Mouse (Mus musculus) megakaryocyte, adult 5-6 weeks (primary cell): Measurements from ENCODE around the gene Sprtn. TPM values are rescaled to one million over a fixed set of nuclear protein-coding genes. Genes with fewer than 3 reads are reported as not detected.

ENCODE experiments used
- ATAC-seq: 2 replicates; pipeline ENCODE4 v1.8.0; 2016; ENCODE audit warnings: mild to moderate bottlenecking, inconsistent platforms; ENCODE audit not compliant: poor library complexity, severe bottlenecking
- total RNA-seq, 2 experiments: library from RNA; stranded (forward) in 1 of 2; stranded (reverse) in 1 of 2; fragments of 153-499, 151-499 nt in 1 of 2; fragments of 221-1000, 200-1000 nt in 1 of 2; gene quantifications; 2 replicates each; pipeline versions ENCODE4 v1.2.3 to v1.2.4; 2015 to 2017

Sprtn gene
- total RNA-seq, 2 experiments from 2014 or later, result 11.0 to 18.9 TPM

GRCm38 (mm10) chr8:124936699-124937098, 39.0 kb downstream of the Sprtn start:
- no peak for ATAC-seq

- ATAC-seq, result no peak
These were observed 39.6 kb downstream of the Sprtn start for GRCm38 (mm10) chr8:124937293-124937692.

- no peak for ATAC-seq
These were observed 46.1 kb downstream of the Sprtn start for GRCm38 (mm10) chr8:124943801-124944200.

- ATAC-seq, result no peak
These were observed 46.7 kb downstream of the Sprtn start for GRCm38 (mm10) chr8:124944406-124944805.

GRCm38 (mm10) chr8:124947865-124948732, 50.4 kb downstream of the Sprtn start:
- ATAC-seq, result peak; percentile 36

GRCm38 (mm10) chr8:124948733-124949111, 51.0 kb downstream of the Sprtn start:
- peak; percentile 5 for ATAC-seq

- peak; percentile 75 for ATAC-seq
These were observed 51.8 kb downstream of the Sprtn start, which contains the start of gene Egln1 for GRCm38 (mm10) chr8:124949209-124950068. Egln1 (minus strand) TSS chr8:124949324.

GRCm38 (mm10) chr8:124950069-124950456, 52.4 kb downstream of the Sprtn start:
- no peak for ATAC-seq

- no peak for ATAC-seq
These were observed 53.2 kb downstream of the Sprtn start for GRCm38 (mm10) chr8:124950865-124951264.

GRCm38 (mm10) chr8:124953188-124953587, 55.5 kb downstream of the Sprtn start:
- no peak for ATAC-seq

- ATAC-seq, result no peak
These were observed 56.9 kb downstream of the Sprtn start for GRCm38 (mm10) chr8:124954572-124955082.

Other genes with a start within 250 kb of the Sprtn start
- gene 2310022B05Rik, start 234.5 kb upstream of the Sprtn start, total RNA-seq (2015), result 6.2 and 7.5 TPM in 2 replicates
- 1.6 and 2.1 TPM in 2 replicates for gene 2310022B05Rik, start 234.5 kb upstream of the Sprtn start, total RNA-seq (2017)
- gene Ttc13, start 175.9 kb upstream of the Sprtn start, total RNA-seq (2015), result 34.0 and 47.9 TPM in 2 replicates
- 32.7 and 36.7 TPM in 2 replicates for gene Ttc13, start 175.9 kb upstream of the Sprtn start, total RNA-seq (2017)
- 4.6 and 5.3 TPM in 2 replicates for gene Arv1, start 175.7 kb upstream of the Sprtn start, total RNA-seq (2015)
- gene Arv1, start 175.7 kb upstream of the Sprtn start, total RNA-seq (2017), result 0.92 and 1.5 TPM in 2 replicates
- 0.98 and 1.3 TPM in 2 replicates for gene Fam89a, start 146.1 kb upstream of the Sprtn start, total RNA-seq (2015)
- 0.33 TPM in 1 of 2 replicates, not detected in the other for gene Fam89a, start 146.1 kb upstream of the Sprtn start, total RNA-seq (2017)
- gene Trim67, start 104.8 kb upstream of the Sprtn start, total RNA-seq (2015), result not detected in 2 replicates
- 0.04 TPM in 1 of 2 replicates, not detected in the other for gene Trim67, start 104.8 kb upstream of the Sprtn start, total RNA-seq (2017)
- gene Gnpat, start 34.9 kb upstream of the Sprtn start, total RNA-seq (2015), result 44.3 and 54.3 TPM in 2 replicates
- 43.9 and 50.3 TPM in 2 replicates for gene Gnpat, start 34.9 kb upstream of the Sprtn start, total RNA-seq (2017)
- 11.6 and 13.2 TPM in 2 replicates for gene 2810004N23Rik, start 34.8 kb upstream of the Sprtn start, total RNA-seq (2015)
- gene 2810004N23Rik, start 34.8 kb upstream of the Sprtn start, total RNA-seq (2017), result 23.9 and 24.4 TPM in 2 replicates
- 6.5 and 8.9 TPM in 2 replicates for gene Exoc8, start 181 bp upstream of the Sprtn start, total RNA-seq (2015)
- gene Exoc8, start 181 bp upstream of the Sprtn start, total RNA-seq (2017), result 14.5 and 16.1 TPM in 2 replicates
- 26.5 and 28.4 TPM in 2 replicates for gene Egln1, start 51.4 kb downstream of the Sprtn start, total RNA-seq (2015)
- 17.8 and 19.2 TPM in 2 replicates for gene Egln1, start 51.4 kb downstream of the Sprtn start, total RNA-seq (2017)
- gene Tsnax, start 115.1 kb downstream of the Sprtn start, total RNA-seq (2015), result 36.7 and 37.0 TPM in 2 replicates
- gene Tsnax, start 115.1 kb downstream of the Sprtn start, total RNA-seq (2017), result 40.9 and 45.0 TPM in 2 replicates
- 3.0 and 5.6 TPM in 2 replicates for gene Disc1, start 156.3 kb downstream of the Sprtn start, total RNA-seq (2015)
- 4.3 and 8.2 TPM in 2 replicates for gene Disc1, start 156.3 kb downstream of the Sprtn start, total RNA-seq (2017)